Mouse (Mus musculus): ENCODE measurements around the gene Gpr63.
"Not testable (repeated sequence)": the region's sequence is repeated elsewhere in the genome, so short reads cannot be mapped to it uniquely, and the experiment has no call there.

Gene Gpr63

DNA sequence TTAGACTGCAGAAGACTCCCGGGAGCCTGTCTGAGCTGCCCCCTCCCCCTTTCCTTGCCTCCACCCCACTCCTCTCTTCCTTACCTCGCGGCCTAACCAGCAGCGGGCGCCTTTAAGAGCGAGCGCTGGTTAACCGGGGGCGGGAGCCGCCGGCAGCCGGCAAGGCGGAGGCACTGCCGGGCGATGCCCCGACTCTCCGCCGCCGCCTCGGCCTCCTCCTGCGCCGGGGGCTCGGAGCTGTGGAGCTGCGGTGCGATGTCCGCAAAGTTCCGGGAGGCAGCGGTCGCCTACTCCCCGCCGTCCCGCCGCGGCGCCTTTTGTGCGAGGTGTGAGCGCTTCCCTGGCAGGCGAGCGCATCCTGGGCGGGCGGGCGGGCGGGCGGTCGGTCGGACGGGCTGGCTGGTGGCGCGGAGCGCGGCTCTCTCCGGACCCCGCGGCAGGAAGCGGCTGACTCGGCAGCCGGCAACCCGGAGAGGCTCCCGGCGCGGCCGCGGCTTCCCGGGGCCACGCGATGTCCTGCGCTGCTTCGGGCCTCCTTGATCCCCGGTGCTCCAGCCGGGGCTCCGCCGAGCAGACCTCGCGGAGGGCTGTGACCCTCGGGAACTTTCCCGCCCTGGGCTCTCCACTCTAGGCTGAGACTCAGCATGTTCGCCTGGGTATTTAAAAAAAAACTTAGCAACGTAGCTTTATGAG lies at the start of gene Gpr63:
Gene Gpr63, plus strand, starts transcription at position 109 of the 693 bp plus-strand sequence.
- DNase-seq (ENCODE audit: low read depth, low spot score), result peak; percentile 80

DNA sequence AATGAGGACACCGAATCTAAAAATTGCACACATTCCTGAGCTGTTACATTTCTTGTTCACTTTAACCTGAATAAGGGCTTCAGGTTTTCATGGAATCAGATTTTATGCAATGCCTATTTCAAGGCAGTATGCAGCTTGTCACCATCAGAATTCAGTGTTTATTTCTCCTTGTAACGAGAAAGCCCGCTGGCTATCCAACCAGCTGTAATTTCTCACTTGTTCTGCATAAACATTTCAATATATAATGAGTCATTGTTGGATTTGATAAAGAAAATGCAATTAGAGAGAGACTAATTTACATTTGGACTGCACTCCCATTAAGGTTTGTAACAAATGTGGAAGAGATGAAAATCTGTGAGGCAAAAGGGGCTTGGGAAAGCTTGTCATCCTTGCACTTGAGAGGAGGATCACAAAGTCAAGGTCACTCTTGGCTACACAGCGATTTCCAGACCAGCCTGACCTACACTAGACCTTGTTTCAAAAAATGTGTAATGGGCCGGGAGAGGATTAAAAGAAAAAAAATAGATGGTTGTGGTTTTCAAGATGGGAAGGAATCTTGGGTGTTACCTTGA lies 46.1 kb upstream of the Gpr63 start:
- no peak for DNase-seq (ENCODE audit: low read depth, low spot score)

DNA sequence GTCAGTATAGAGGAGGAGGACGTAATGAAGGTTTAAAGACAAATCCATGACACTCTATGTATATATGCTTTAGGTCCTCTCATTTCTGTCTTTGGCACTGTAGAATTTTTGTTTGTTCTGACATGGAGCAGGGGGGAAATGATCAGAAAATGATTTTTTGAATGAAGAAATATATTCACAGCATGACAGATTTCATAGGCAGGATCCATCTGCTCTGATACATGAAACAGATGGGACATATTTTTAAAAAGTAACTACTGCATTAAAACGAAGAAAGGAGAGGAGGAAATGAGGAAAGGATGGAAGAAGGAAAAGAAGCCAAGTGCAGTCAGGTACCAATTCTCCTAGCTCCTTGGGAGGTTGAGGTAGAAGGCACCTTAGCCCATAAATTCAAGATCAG lies 41.5 kb upstream of the Gpr63 start:
- DNase-seq (ENCODE audit: low read depth, low spot score), result no peak

DNA sequence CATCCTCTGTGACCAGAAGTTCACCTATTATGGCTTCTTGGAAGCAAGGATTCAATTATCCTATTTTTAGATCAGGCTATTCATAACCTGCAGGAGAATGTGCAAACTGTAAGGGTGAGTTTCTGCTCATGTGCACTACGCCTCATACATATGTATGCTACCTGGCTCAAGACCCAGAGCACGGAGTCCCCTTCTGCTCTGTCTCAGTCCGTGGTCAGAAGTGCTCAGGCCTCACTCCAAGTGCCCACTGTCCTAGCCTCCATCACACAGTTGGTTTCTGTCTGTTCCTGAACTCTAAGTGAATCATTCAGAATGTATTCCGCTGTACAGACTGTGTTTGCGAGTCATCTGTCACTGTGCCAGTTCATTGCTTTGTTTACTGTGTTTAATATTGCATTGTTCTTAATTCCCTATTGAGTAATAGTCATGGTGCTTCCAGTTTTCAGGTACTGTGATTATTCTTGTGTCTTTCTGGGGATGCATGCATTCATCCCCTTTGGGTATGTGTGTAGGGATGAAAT lies 37.9 kb upstream of the Gpr63 start:
- no peak for DNase-seq (ENCODE audit: low read depth, low spot score)

DNA sequence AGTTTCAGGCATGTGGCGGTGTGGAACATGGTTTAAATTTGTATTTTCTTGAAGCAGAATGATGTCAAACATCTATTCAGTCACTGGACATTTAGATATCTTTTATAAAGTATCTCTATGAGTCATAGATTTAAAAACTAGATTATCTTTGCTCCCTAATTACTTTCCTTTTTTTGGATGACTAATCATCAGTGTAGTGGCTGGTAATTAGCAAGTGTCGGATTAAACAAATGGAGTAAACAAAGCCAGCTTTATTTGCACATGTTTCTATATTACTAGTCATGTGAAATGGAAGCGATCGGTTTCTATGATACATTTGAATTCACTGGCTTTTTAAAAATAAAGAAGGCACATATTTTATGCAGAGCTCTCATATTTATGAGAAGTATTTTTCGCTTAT lies 37.3 kb upstream of the Gpr63 start:
- no peak for DNase-seq (ENCODE audit: low read depth, low spot score)

DNA sequence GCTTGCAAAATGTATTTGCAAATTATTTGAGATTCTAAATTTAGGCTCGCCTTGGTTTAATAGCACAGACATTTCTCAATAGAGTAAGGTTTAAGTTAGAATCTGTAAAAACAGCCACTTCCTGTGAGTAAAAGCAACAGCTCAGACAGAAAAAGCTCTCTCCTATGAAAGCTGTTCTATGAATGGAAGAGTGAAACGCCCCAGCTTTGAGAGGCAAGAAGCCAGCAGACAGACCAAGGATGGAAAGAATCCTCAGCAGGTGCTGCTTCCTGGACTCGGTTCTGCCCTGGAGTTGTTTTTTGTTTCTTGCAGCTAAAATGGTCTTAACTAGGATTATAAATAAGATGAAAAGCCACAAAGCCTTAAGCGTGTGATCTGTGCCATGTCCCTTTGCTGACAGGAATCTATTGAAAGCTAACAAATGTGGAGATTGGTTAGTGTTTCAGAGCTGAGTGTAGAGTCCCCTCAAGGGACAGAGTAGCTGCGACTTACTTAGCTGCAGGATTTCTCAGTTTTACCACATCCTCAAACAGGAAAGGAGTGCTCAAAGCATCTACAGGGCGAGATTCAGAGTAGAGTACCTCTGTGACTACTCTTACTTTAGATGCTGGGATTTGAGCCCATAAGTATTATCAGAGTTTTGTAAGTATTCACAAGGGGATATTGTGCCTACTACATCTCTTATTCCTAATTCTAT lies 23.3 kb upstream of the Gpr63 start:
- DNase-seq (ENCODE audit: low read depth, low spot score), result no peak

DNA sequence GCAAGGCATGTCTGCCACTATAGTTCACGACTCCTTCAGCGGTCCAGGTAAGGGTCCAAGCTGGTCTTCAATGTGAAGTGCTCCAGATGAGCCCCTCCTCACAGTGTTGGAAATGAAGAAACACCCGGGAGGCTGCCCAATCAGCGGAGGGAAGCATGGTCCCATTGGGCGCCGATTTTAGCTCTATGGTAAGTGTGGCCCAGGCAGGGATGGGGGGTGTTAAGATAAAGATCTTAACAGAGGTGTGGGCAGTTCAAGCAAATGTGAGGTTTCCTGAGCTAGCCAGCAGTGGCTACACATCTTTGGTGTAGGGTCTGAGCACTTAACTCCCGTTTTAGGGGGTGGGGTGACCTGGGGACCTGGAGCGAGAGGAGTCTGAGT lies 299 bp upstream of the Gpr63 start:
- DNase-seq (ENCODE audit: low read depth, low spot score), result no peak

DNA sequence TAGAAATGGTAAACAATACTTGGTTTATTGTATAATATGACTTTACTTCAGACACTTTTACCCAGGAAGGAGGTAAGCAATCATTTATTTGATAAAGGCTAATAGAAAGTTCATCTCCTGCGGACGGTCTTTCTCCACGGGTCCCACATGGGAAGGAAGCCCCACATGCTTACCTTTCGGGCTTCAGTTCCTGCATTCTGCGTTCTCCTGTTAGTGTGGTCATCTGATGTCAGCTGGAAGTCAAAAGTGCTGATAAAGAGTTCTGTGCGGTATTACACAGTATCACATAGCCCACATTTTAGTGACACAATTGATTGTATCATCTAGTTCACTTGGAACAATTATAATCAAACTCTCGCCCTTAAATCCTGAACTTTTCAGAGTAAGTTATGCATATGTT lies 1.0 kb downstream of the Gpr63 start:
- DNase-seq (ENCODE audit: low read depth, low spot score), result no peak

DNA sequence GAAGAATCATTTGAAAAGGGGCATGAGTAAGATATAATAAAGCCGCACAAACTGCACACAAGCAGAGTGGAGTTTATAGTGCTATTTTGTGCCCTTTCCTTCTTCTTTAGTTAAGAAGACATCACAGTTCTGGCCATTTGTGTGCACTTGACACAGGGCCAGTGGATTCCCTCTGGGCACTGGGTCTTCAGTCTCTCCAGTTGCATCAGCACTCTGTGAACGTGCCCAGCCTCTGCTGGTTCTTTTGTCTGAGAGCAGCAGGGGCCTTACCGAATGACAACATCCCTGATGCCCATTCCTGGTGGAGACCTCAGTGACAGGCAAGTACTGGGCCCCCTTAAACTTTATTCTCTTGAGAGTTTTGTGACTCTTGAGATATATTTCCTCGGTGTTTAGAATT lies 12.4 kb downstream of the Gpr63 start:
- no peak for DNase-seq (ENCODE audit: low read depth, low spot score)

DNA sequence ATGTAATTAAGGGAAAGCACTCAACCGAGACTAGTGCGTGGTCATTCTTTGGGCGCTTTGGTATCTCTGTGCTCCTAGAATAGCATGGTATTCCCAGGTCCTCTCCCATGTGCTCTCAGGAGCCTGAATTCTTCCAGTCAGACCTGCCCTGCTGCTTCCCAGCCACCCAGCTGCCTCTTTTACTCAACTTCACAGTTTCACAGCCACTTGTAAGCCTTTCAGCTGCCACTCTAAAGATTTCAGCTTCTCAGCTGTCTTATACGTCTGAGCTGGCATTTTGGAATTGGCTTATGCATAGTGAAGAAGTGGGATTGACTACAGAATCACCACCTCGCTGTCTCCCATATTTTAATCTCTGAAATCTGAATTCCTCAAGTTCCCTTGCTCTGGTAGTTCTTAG lies 19.4 kb downstream of the Gpr63 start:
- DNase-seq (ENCODE audit: low read depth, low spot score), result no peak

DNA sequence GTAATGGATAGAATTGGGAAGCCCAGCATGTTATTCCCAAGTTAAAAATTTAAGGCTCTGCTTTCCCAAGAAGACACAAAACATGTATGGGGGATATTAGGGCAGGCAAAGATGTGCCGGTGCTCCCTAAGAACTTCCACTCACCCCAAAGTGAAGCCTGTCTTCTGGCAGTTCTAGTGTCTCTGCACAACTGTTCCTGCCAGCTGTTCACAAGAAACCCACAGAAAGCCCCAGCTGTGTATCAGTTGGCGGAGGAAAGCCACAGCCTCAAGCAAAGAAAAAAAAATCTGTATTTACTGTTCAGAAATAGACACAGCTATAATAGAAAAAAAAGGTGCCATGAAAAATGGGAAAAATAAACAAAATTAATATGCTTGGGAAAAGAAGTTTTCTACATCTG lies 25.3 kb downstream of the Gpr63 start:
- DNase-seq (ENCODE audit: low read depth, low spot score), result no peak

DNA sequence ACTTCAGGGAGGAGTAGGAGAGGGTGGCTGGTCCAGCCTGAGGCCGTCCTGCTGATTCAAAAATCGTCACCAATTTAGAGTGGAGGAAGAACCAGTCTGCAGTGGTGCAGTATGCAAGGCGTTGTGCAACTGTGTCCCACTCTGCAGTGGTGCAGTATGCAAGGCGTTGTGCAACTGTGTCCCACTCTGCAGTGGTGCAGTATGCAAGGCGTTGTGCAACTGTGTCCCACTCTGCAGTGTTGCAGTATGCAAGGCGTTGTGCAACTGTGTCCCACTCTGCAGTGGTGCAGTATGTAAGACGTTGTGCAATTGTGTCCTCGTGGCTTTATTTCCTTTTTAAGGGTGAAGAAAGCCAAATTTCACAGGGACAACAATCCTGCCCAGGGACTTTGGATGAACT lies 43.1 kb downstream of the Gpr63 start:
- not testable (repeated sequence) for DNase-seq (ENCODE audit: low read depth, low spot score)

DNA sequence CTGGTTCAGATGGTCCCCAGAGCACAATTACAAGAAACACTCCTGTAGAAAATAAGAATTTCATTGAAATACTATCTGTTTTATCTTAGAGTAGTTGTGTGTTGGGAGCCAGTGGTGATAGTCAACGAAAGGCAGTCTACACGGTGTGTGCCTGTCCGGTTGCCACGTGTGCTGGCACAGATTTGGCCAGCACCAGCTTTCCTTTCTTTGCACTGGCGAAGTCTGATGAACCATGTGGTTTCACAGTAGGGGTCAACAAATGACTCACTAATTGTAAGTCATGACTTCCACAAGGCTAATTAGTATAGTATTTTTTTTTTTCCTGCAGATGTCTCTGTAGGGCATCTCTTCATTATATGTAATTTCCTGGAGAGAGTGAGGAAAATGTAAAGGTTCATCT lies 45.6 kb downstream of the Gpr63 start:
- peak; percentile 32 for DNase-seq (ENCODE audit: low read depth, low spot score)

DNA sequence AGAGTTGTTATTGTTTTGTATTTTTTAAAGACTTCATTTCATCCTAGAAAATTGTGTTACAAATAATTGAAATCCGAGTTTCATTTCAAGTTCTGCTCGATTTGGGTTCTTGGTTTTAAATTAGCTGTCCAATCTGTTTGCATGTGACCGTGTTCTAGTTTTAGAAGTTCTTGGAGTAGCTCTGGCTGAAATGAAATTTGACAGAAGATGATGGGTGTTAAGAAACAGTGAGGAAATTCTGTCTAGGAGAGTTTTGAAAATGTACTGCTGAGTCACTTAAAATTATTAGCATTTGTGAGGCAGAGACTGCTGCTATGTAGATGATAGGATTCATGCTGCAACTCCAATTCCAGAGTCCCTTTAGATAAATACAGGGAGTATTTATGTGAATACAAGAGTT lies 46.5 kb downstream of the Gpr63 start:
- no peak for DNase-seq (ENCODE audit: low read depth, low spot score)

DNA sequence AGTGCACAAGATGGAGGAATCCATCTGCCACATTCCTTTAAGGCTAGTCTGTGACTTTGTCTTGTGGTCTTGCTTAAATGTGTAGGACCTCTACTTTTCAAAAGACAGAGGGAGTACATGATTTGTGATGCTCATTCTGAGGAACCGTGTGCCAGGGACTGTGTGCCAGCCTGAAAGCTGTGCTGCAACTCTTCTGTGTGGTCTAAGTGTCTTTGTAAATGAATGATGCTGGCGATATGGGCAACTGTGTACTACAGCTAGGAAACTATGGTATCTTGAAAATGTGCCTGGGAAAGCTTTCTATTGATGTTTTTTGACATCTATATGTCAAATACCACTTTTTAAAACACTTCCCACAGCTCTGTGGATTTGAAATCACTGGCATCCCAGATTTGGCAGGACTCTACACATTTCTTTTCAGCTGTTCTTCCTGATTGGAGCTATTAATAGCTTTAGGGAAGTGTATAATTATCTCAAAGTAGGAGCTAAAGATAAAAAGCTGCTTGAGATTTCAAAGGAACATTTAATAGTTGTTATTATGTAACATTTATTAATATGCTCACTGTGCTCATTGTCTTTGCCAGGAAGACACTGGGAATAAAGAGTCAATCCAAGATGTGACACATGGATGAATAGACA lies 48.9 kb downstream of the Gpr63 start:
- no peak for DNase-seq (ENCODE audit: low read depth, low spot score)

DNA sequence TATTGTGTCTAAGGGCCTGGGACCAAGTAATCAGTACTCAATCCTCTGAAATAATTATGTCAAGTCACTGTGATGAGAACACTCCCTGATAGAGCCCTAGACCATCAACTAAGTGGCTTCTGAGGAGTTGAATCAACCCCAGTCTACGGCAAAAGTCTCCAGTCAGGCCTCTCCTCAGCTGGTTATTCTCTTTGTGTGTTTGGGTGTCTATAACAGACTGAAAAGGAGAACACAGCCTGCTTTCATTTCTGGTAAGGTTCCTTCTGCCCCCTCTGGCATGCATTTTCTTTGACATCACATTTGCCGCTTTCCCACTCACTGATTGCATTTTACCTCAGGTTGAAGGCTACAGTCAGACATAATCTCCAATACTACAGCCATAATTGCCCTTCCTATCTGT lies 62.0 kb downstream of the Gpr63 start:
- DNase-seq (ENCODE audit: low read depth, low spot score), result no peak

DNA sequence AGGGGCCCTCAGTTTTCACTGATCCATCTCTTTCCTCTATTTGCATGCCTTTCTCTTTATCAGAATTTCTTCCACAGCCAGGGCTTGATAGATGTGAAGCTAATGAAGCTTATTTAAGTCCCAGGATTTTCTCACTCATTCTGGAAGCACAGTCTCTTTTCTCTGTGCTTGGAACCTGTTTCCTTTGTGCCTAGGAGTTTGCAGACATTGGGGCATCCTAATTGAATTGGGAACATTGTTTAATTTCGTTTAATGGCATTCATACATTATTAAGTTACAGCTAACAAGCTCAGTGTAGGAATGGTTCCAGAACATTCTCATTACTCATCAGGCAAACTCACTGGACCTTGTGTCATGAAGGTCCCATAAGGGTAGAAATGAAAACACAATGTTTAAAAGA lies 62.5 kb downstream of the Gpr63 start:
- DNase-seq (ENCODE audit: low read depth, low spot score), result no peak

DNA sequence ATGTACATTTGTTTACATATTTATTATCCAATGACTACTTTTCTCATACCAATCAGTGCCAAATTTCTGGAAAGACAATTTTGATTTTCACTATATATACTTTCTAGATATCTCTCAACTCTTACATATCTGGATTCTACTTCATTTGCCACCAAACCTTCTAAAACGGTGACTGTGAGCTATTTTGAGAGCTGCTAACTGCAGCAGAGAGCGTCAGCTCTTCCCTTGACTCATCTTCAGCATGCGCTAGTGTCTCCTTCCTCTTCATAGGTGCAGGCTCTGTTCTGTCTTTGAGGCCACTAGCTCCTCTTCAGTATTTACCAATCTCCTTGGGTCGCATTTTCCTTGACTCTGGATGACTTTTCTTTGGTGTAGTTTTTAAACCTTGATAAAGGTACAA lies 63.7 kb downstream of the Gpr63 start:
- DNase-seq (ENCODE audit: low read depth, low spot score), result no peak

DNA sequence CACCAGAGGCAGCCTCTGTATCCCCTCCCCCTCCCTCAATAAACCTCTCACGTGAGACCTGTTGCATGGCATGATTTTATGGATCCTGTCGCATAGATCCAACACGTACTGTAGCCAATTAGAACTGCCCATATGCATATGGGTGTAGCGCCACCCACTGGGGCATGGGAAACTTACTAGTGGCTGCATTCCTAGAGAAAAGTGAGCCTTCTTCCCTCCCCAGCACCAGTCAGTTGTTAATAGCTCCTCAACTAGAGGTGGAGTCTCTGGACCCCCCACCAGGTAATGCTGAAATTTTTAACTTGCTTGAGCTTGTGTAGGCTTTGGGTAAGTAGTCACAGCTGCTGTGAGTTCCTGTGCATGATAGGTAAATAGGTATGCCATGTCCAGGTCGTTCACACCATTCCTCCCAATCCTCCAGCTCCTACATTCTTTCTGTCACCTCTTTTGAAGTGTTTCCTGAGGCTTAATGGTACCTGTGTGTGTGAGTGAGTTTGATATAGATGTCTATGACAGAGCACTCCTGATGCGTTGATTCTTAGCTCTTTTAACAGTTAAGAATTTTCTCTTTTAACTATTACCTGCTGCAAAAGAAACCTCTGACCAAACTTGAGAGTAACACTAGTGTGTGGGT lies 69.1 kb downstream of the Gpr63 start:
- peak; percentile 56 for DNase-seq (ENCODE audit: low read depth, low spot score)

DNA sequence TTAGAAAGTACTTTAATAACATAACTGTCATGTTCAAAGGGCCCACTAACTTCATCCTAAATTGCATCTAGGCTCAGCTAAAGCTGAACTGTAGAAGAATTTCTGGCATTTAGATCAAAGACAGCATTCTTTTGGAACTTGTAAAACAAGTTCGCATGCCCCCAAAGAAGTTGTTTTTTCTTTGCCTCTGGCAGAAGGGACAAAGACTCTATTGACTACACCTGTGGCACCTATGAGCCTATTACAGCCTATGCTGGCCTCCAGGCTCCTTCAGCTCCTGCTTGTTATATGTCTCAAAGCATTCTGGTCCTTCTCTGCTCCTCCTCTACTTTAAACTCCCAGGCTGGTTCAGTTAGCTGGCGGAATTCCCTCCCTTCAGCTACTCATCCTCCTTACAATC lies 69.6 kb downstream of the Gpr63 start:
- peak; percentile 48 for DNase-seq (ENCODE audit: low read depth, low spot score)

DNA sequence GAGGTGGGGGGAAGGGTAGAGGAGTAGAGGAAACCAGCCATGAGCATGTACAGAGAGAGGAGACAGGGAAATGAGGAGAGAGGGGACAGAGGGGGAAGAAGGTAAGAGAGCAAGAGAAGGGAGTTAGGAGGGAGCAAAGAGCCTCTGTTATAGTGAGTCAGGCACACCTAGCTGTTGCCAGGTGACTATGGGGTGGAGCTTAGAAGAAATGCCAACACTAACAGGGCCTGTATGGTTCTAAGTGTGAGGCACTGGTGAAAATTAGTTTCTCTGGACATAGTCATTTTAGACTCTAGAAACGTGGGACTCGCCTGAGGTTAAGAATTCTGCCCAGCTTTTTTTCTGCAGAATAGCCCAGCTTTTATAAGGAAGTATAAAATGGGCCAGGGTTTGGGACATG lies 71.1 kb downstream of the Gpr63 start:
- DNase-seq (ENCODE audit: low read depth, low spot score), result no peak

DNA sequence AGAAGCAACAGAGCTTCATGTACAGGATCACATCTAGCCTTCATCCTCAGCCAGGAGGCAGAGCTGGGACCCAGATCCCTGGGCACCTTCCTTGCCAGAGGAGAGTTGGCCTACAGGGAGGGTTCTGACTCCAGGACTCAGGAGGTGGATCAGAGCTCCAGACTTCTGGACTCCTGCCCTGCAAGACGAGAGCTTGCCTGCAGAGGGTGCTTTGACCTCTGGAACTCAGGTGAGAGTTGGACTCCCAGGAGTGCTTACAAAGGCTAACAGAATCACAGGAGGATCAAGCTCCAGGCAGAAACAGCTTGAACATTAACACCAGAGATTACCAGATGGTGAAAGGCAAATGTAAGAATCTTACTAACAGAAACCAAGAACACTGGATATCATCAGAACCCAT lies 89.3 kb downstream of the Gpr63 start:
- DNase-seq (ENCODE audit: low read depth, low spot score), result not testable (repeated sequence)
